Mouse (Mus musculus): ENCODE measurements at regions not wholly inside any gene's neighbourhood (a gene's known extent, or its start where the extent isn't known, plus 50 kb on each side); places are given as distances from the start of the nearest gene placed in this dataset.
A peak's percentile ranks its signal among the peaks of the same experiment; 100 is the strongest.

DNA sequence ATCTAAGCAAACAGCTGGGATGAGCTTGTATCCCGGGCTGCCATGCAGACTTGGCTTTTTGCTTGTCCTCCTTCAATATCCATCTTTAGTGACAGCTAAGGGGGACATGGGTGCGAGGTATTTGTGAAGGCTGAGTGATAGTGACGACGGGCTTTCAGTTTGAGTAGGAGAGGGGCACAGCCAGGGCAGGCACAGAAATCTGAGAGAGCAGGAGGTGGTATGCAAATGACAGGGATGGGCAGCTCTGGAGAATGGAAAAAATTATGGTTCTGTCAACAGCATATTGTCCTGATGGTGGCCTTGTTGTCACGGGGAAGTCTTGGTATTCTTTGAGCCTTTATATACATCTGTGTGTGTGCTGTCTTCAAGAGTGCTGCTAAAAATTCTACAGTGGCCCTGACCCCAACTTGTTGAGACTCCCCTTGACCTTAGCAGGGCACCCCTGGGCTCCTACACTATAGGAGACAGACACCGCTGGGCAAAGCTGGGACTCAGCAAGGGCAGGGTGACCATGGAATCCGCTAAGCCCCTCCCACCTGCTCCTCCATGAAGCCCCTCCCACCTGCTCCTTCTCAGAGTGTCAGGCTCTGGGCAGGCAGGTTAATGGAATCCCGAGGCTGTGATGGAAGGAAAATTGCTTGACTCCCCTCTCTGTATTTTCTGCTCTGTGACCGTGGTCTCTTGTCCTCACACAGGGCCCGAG is 156.1 kb downstream of the Matn1 start:
- peak; percentile 51 to 66 for DNase-seq

DNA sequence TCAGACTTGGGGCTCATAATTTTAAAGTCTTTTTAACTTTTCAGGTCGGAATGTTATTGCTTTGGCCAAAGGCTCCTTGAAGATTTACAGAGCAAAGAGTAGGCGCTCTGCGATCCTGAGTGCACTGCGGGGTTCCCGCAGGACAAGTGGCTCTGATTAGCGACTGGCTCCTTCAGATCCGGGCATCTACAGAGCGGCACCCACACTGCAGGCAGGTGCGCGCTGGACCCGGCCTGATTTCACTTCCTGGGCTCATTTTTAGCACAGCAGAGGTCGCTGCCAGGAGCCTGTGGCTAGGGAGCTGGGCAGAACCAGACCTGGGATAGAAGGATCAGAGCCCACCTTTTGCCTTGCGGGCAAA is 156.6 kb downstream of the Matn1 start:
- DNase-seq, result peak in 1 of 2 experiments; percentile 19

DNA sequence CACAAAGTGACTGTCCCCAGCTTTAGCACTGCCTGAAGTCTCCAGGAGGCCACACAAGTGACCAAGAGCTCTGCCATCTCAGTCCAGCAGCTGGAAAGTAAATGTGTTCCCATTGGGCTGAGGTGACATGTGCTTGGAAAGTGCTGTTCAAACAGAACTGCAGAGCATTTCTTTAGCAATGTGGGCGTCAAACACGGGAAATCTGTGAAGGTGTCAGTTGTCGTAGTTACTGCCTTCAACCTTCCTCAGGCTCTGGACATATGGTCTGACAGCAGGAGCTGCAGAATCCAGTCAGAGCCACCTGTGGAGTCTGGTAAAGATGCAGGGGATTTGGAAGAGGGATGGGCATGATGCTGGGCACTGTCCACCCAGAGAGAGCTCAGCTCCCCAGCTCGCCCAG is 158.0 kb downstream of the Matn1 start:
- no peak for DNase-seq

DNA sequence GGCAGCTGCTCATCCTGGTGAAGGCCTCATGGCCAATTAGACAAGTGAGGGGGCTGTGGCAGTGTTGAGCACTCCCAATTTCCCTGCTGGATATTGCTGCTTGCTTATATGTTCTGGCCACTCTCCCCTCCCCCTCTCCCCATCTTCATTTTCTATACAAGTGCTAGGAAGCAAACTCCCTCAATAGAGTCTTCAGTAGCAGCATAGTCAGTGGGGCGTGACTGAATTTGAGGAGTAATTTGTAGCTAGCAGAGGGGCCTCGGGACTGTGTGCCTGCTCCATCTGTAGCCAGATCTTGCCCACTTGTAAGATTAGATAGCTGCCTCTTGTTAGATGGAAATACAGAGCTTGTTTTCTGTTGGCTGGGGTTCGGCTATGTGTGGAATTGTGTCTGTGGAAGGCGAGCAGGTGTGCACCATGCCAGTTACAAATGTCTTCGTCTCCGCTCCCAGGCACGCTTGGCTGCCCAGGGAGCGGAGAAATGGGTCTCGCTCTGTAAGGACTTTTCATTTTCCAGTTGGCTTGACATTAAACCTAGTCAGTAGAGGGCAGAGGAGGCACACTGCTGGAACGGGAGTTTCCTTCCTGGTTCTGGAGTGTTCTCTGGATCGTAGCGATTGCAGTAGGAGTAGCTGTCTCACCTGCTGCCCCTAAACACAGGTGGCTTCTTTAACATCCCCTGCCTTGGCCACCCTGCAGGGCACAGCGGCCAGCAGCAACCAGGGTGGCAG is 163.1 kb downstream of the Matn1 start:
- DNase-seq, result peak; percentile 21 to 33

DNA sequence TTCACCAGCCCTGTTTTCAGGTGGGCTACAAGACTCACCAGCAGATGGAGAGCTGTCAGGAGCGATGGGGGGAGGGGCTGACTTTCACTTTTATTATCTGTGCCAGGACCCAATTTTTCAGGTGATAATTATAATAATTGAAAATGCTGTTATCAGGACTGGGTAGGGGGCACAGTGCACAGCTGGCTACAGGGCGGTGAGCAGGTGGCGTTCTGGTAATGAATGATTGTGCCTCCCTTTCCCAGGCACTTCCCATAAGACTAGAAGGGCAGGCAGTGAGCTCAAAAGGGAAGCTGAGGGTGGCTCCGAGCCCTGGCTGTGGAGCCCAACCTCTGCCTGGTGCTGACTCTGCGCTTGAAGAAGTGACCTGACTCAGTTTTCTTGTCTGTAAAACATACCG is 168.4 kb downstream of the Matn1 start:
- no peak for DNase-seq

DNA sequence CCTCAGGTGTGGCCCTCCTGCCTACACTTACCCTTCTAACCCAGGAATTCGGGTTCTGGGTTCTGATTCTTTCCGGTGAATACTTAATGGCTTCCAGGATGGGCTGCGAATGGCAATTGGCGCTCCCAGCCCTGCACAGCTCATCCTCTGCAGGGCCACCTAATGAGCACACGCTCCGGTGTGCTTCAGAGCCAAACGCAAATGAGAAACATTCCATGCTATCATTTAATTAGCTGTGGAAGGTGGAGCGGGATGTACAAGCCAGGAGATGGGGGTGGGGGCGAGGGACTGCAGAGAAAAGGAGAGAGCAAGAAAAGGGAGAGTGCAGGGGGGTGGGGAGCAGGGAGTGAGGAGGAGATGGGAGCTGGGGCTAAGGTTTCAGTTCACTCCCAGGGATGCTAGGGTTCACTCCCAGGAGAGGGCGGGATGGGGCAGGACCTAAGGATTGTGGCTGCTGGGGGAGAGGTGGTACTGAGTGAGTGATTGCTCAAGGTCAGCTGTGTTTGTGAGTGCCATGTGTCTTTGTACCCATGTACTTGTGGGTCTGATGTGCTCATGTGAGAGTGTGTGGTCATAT is 169.6 kb downstream of the Matn1 start:
- no peak for DNase-seq

DNA sequence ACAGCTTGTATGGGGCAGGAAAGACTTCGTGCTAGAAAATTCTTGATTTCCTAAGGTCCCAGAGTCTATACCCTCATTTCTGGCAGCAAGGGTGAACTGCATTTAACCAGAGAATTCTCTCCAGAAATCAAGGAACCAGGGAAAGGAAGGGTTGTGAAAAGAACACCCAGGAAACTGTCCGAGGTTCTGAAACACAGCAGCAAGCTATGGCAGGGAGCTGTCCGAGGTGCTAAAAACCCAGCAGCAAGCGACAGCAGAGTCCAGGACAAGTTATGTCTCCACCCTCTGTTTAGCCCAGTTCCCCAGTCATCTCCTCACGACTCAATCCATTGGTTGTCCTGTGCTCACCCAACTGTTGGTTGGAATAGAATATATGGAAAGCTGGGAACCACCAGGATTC is 171.1 kb downstream of the Matn1 start:
- peak; percentile 92 for DNase-seq

DNA sequence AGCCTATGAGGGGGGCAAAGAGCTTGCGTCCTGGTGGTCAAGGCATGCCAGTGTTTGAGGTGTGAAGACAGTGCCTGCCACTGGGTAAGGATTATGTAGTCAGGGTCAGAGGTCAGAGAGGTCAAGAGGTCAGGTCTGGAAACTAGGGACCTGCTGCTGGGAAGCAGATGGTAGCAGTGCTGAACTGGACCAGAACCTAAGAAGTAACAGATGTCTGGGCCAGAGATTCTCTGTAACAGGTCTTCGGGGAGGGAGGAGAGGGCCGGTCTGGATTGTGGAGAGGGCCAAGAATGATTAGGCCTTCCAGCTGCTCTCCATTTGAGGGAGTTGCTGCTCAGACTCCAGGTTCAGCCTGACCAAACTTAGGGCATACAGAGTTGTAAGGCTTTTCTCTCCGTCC is 174.4 kb downstream of the Matn1 start:
- DNase-seq, result no peak

DNA sequence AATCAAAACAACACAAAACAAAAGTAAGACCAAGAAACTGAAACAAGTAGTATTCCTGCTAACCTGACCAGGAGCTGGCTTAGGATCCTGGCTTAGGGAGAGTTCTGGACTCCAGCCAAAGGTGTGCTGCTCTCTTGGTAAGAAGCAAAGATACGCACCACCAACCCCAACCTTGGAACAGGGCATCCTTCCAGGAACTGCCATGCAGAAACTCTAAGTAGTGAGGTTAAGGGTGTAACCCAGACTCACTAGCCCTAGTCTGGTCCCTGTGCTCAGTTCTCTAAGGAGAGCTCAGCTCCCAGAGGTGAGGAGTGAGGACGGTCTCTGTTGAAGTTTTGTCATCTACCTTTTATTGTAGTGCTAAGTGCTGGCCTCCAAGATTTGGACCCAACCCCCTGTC is 175.4 kb downstream of the Matn1 start:
- DNase-seq, result peak in 1 of 2 experiments; percentile 17

DNA sequence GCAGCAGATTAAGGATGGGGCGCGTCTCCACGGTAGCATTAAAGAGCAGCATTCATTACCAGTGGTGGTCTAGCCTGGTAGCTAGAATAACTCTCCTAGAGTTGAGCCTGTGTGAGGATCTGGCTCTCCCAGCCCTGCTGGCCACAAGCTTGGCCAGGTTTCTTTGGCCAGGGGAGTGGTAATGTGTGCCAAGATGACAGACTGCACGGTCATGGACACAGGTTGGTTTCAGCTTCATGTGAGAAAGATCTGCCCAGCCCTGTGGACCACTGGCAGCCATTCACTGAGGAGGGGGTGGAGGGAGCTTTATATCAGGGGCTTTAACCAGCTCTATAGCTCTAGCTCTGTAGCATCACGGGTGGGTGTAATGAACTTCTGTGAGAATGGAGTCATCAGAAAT is 176.5 kb downstream of the Matn1 start:
- no peak for DNase-seq

DNA sequence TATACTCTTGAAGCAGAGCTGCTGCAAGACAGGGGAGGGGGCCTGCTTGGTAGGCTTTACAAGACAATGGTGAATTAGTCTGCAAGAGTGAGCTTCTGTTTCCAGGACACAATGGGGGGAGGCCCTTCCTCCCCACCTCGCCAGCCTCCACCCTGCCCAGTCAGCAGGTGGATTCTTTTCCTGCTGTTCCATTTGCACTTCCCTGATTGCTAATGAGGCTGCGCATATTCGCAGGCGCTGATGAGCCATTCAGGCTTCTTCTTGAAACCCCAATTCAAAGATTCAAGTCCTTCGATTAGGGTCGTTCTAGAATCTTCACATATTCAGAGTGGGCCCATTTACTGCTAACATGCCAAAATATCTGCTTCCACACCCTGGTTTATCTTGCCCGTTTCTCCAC is 181.8 kb downstream of the Matn1 start:
- no peak for DNase-seq

DNA sequence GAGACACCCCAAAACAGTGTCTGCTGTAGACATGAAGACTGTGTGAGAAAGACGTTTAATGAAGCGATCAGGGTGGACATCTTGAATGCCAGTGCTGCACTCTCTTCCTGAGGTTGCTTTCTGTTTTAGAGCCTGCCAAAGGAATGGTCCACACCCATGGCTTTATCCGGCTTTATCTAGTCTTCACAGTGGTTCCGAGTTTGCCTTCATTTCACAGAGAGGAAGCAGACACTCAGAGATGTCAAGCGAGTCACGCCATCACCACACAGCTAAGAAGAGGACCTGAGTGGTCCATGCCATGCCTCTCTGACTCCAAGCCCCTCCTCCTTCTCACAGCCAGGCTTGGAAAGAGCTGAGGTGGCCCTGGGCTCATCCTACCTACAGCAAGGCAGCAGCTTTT is 182.7 kb downstream of the Matn1 start:
- DNase-seq, result no peak

DNA sequence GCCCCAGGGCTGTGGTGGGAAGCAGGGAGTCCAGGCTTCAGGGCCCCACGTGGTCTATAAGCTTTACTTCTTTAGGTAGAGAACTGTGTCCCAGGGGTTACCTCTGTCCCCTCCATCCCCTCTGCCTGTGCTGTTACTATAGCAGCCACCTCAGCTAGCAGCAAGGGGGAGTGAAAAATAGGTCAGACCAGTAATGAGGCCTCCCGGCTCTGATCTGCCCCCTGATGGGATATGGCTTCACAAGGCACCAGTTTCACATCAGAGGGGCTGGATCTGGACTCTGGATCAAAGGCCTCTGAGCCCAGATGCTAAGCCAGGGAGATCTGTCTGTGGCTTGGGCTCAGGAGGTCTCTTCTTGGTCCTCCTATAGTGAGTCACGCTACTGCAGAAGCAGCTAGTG is 184.5 kb downstream of the Matn1 start:
- DNase-seq, result no peak

DNA sequence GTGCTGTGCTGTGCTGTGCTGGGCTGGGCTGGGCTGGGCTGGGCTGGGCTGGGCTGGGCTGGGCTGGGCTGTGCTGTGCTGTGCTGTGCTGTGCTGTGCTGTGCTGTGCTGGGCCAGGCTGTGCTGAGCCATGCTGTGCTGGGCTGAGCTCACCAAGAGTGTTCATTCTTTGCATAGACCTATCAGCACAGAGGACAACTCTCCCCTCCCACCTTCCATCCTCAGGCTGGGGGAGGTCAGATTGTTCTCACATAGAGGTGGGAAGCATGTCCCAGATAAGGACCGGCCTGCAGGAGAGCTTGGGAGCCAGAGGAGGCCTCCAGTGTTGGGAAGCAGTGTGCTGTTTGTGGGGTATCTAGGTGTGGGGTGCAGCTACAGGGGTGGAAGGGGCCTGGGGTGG is 188.0 kb downstream of the Matn1 start:
- no peak for DNase-seq

DNA sequence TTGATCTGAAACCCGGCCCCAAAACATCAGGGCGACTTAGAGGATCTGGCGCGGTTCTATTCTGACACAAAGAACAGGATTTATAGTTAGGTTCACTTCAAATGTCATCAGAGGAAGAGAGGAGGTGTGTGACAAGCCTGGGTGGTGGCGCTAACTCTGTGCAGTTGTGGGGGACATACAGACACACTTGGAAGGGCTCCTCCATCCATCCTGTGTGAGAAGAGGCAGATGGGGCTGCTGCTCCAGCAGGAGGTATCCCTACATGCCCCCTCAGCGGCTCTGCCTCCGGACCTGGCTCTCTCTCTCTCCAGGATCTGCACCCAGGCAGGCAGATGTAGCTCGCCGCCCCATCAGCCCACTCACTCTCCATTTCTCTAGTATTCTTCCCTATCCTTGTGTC is 188.6 kb downstream of the Matn1 start:
- DNase-seq, result no peak

DNA sequence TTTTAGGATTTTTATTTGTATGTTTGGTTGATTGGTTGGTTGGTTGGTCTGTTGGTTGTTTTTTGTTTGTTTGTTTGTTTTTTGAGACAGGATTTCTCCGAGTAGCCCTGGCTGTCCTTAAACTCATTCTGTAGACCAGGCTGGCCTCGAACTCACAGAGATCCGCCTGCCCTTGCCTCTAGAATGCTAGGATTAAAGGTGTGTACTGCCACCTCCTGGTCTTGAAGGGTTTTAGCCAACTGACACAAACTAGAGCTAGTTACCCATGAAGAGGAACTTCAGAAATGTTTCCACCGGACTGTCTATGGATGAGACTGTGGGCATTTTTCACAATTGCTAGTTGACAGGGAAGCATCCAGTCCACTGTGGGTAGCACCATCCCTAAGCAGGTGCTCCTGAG is 191.7 kb downstream of the Matn1 start:
- no peak for DNase-seq

DNA sequence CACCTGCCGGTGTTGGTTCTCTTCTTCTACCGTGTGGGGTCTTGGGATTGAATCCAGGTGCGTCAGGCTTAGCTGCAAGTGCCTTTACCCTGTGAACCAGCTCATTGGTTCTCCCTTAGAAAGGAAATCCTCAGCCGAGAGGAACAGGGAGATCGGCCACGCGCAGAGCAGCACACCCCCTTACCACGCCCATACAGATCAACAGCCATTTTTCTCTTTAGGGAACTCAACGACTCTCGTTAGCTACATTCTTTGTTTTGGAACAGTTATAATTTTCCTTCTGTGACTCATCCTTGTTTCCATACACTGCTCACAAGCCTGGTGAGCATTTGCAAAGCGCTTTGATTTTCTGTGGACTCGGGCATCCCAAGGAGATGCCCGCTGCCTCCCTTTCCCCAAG is 194.7 kb downstream of the Matn1 start:
- no peak for DNase-seq

DNA sequence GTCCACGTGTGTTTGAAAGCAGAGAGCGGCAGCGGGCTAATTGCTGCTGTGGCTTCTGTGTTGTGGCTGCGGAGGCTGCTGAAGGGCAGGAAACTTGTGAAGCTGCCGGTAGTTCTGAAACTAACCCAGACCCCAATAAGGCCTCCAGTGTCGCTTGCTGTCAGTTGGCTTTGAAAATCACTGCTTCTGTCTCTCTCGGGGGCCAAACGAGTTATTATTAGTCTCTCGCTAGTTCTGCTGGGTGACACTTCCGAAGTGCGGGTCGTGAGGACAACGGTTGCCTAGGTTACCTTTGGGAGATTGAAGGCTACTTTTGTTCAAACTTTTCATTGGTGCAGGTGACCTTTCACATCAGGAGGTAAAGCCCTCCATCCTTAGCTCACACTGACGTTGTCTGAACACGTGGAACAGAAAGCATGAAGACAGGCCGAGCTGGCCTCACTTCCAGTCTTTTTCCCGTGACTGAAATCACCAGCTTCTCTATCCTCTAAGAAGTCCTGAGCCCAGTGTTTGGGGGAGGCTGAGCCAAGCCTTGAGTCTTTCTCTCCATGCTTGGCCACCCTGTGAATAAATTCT is 197.8 kb downstream of the Matn1 start:
- no peak for DNase-seq

DNA sequence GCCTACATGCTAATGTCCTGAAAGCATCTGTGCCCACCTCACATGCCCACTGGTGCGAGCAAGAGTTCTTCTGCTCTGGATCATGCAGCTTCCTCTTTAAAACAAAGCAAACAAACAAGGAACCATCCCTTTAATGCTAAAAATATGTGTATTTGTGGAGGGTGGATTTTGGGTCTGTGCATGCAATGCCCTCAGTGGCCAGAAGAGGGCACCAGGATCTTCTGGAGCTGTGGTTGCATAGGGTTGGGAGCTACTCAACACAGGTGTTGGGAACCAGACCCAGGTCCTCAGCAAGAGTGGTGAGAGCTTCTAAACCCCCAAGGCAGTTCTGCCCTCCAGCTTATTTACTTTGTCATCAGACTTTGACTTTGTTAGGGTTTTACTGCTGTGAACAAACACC is 201.3 kb downstream of the Matn1 start:
- DNase-seq, result peak in 1 of 2 experiments; percentile 6

DNA sequence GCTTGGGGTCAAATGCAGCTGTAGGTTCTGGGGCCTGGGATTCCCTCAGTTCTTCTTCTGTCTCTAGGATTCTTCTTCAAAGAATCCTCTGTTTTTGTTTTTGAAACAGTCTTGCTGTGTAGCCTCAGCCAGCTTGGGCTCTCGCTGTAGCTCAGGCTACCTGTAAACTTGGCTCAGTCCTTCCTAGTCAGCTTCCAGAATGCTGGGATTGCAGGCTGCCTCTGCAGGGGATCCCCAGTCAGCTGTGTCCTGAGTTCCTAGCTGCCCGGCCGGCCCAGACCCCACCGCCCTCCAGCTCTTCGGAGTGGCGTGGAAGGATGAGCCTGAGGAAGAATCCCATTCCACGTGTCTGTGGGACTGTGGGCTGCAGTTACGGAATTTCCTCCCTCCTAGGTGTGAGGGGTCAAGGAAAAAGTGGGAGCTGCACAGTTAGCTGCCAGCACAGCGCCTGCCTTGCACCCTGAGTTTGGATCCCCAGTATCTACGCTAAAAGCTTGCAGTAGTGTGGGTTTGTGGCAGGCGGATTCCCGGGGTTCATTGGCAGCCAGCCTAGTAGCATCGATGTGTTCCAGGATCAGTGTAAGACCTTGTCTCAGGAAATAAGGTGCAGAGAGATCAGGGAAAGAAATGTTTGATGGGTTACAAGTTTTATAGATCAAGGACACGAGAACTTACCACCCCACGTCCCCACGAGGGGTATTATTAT is 204.0 kb downstream of the Matn1 start:
- no peak for DNase-seq

DNA sequence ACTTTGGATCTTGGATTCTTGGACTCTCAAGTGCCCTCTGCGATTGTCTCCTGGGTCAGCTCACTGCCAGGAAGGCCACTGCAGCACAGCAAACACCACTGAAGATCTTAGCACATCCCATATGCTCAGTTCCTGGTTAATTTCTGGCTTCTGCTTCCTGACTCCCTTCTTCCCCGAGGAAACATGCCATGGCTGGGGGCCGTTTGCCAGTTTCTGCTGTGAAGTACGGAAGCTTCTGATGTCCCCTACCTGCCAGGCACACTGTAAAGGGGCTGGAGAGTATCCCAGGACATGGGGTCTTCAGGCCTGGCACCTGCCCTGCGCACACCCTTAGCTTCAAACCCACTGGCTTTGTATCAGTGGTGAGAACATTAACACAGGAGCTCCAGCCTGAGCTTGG is 205.3 kb downstream of the Matn1 start:
- DNase-seq, result no peak

DNA sequence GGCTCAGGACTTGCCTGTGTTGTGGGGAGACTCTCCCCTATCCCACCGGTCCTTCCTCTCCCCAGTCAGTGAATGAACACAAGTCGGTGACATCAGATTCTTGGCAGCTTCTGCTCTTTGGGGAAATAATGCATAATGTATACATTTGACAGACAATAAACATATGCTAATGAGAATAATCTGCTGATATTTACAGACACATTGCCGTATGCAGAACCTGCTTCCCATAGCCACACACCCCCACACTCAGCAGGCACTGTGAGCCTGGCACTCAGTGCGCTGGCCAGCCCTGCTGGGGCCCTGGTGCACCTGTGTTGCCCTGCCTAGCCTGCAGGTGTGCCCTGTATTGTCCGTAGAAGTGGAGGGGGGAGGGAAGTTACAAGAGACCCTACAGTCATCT is 215.5 kb downstream of the Matn1 start:
- DNase-seq, result no peak

DNA sequence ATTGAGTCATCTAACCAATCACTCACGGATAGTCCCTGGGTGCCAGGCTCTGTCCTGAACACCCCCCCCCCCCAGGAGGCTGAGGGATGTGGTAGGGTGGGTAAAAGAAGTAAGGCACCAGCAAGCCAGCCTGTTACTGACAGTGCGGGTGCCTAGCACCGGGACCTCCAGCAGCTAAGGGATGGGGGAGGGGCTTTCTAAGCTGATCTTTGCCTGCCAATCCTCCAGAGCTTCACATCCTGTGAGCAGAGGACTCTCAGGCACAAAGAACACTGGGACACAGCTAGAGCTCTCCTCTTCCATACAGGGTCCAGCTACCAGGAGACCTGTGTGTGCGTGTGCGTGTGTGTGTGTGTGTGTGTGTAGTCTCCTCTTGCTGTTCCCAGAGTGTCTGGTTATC is 215.9 kb downstream of the Matn1 start:
- no peak for DNase-seq

DNA sequence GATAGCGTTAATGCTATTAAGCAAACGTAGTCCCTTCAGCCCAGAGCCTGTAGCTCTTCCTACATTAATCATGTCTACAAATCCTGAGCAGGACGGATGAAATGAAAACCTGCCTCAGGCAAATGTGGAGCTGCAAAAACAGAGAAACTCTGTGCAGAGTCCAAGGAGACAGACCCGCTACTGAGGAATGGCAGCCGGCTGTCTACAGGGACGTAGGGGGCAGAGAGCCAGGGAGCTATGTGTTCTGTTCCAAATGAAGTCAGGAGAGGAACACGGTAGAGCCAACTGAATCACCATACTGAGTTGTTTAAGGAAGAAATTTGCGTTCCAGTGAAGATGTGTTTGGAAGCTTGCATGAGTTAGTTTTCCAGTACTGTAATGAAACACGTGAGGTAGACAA is 217.3 kb downstream of the Matn1 start:
- no peak for DNase-seq
